Mouse (Mus musculus) hindbrain, embryonic 11.5 days (tissue): ENCODE data around the gene 1700010B08Rik. TPM values are rescaled to one million over a fixed set of nuclear protein-coding genes. Genes with fewer than 3 reads are reported as not detected.

ENCODE experiments used
- ATAC-seq: fragments of 200-750 bp; cut with Nextera tagmentation; 2 replicates; pipeline ENCODE4 v1.8.0; 2017; ENCODE audit warnings: mild to moderate bottlenecking, moderate TSS enrichment, moderate library complexity; ENCODE audit not compliant: low FRiP score
- DNase-seq: peaks from one replicate; pipeline ENCODE4 v3.0.0-alpha.2; 2015; ENCODE audit warnings: low spot score
- H3K27ac ChIP-seq: fragments of 300-500 bp; sonication (generic); 2 replicates; pipeline ENCODE4 v1.5.1; 2014; ENCODE audit warnings: mild to moderate bottlenecking, low read depth, low read length
- H3K27me3 ChIP-seq: fragments of 300-500 bp; sonication (generic); 2 replicates; pipeline ENCODE4 v1.6.1; 2014; ENCODE audit warnings: mild to moderate bottlenecking, low read length, moderate library complexity, mixed read lengths; ENCODE audit not compliant: control insufficient read depth, insufficient read depth
- H3K36me3 ChIP-seq: fragments of 300-500 bp; sonication (generic); 2 replicates; pipeline ENCODE4 v1.6.1; 2014; ENCODE audit warnings: mild to moderate bottlenecking, low read length, moderate library complexity, mixed read lengths; ENCODE audit not compliant: control insufficient read depth, insufficient read depth
- H3K4me1 ChIP-seq: fragments of 300-500 bp; sonication (generic); replicated peaks from 2 replicates; pipeline ENCODE4 v1.6.1; 2014; ENCODE audit warnings: low read length, mixed read lengths; ENCODE audit not compliant: control insufficient read depth, insufficient read depth
- H3K4me2 ChIP-seq: fragments of 300-500 bp; sonication (generic); replicated peaks from 2 replicates; pipeline ENCODE4 v1.6.1; 2014; ENCODE audit warnings: mild to moderate bottlenecking, low read depth, low read length
- H3K4me3 ChIP-seq: fragments of 300-500 bp; sonication (generic); 2 replicates; pipeline ENCODE4 v1.5.1; 2014; ENCODE audit warnings: low read depth, low read length
- H3K9ac ChIP-seq: fragments of 300-500 bp; sonication (generic); 2 replicates; pipeline ENCODE4 v1.6.1; 2014; ENCODE audit warnings: low read depth, low read length
- H3K9me3 ChIP-seq: fragments of 300-500 bp; sonication (generic); 2 replicates; pipeline ENCODE4 v1.6.1; 2016; ENCODE audit warnings: low read length; ENCODE audit not compliant: control insufficient read depth
- WGBS: fragments of 180-500 bp; shearing (Covaris S2); extraction: QIAGEN DNeasy Blood & Tissue Kit; methylation state at CpG from one replicate; pipeline ENCODE4 v1.1.7; 2014; 5-methylcytosine and 5-hydroxymethylcytosine counted together
- polyA plus RNA-seq: library from polyadenylated mRNA; unstranded; fragments of >200 nt; fragmentation: Nextera tagmentation; extraction: Ambion mirVana; gene quantifications from 2 replicates; pipeline ENCODE4 v1.2.1, GENCODE M21; 2014

1700010B08Rik gene
- polyA plus RNA-seq, 1 experiment from 2014 or later, result not detected

GRCm38 (mm10) chr2:173744070-173744815 lies 25.0 kb downstream of the 1700010B08Rik start:
- no peaks in the 10 kb centered on the region for H3K4me1 ChIP-seq
- H3K4me2 ChIP-seq, result no peak overlapping the region
- H3K4me3 ChIP-seq, result no peak overlapping the region
- 89% methylated on average over 7 of the region's 7 CpGs for WGBS
- H3K27ac ChIP-seq, result no peak overlapping the region; the same call in 1 of the 2 replicates
- DNase-seq (no peak), ATAC-seq (no peak)
- no peaks in the 10 kb centered on the region for H3K9me3 ChIP-seq
- H3K27me3 ChIP-seq, result no peaks in the 10 kb centered on the region
- no peaks in the 10 kb centered on the region for H3K36me3 ChIP-seq
- H3K9ac ChIP-seq, result no peak overlapping the region

DNA sequence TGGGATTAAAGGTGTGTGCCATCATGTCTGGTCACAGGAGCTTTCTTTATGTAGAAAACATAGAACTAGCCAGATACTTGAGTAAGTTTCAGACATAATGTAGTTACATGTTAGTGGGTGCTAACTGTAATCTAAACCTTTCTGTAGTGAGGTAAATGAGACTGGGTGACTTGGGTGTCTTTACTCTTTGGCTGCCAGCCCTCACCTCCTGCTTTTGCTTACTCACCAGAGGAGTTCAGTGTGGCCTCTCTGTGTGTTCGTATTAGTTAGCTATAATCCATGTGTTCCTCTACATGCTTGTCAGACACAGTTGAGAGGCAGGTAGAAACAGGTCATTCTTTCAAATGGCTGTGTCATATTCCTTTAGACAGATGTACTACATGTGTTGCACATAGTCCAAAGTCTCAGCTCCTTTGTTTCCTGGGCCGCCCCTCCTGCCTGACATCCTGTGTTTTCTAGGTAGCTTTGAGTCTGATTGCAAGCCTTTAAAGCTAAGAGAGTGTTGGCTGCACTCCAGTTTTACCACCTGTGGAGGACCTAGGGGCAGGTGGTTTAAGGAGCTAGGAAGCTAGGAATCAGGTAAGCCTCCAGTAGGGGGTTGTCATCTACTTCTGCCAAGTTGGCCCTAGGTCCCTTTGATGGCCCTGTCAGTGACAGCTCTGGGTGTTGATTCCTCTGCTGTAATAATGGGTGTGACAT lies 29.9 kb downstream of the 1700010B08Rik start:
- Histone ChIP-seq H3K4me3 (no peak overlapping the region), H3K27ac (no peak overlapping the region), H3K4me2 (no peak overlapping the region), H3K9me3 (no peaks in the 10 kb centered on the region), H3K27me3 (no peaks in the 10 kb centered on the region), H3K4me1 (no peaks in the 10 kb centered on the region), H3K9ac (no peak overlapping the region), H3K36me3 (no peaks in the 10 kb centered on the region)
- ATAC-seq (no peak), DNase-seq (no peak)
- WGBS, result 98% methylated on average over 2 of the region's 2 CpGs

GRCm38 (mm10) chr2:173755433-173756144 lies 36.4 kb downstream of the 1700010B08Rik start:
- Histone ChIP-seq H3K27ac (peak overlapping the region; percentile 65), H3K4me3 (no peak overlapping the region), H3K4me1 (peaks cover 19% of the 10 kb centered on the region), H3K9me3 (no peaks in the 10 kb centered on the region), H3K4me2 (no peak overlapping the region), H3K27me3 (no peaks in the 10 kb centered on the region), H3K9ac (no peak overlapping the region), H3K36me3 (no peaks in the 10 kb centered on the region)
- 49% methylated on average over 8 of the region's 8 CpGs for WGBS
- DNase-seq (peak; percentile 26), ATAC-seq (peak; percentile 70; the same call in 1 of the 2 replicates)

GRCm38 (mm10) chr2:173757624-173758155 lies 38.5 kb downstream of the 1700010B08Rik start:
- ATAC-seq (no peak), DNase-seq (no peak)
- no peak overlapping the region for H3K4me3 ChIP-seq
- H3K27ac ChIP-seq, result no peak overlapping the region
- no peaks in the 10 kb centered on the region for H3K27me3 ChIP-seq
- no peak overlapping the region for H3K4me2 ChIP-seq
- H3K4me1 ChIP-seq, result peaks cover 19% of the 10 kb centered on the region
- WGBS, result 87% methylated on average over 8 of the region's 8 CpGs
- no peaks in the 10 kb centered on the region for H3K36me3 ChIP-seq
- H3K9ac ChIP-seq, result no peak overlapping the region
- no peaks in the 10 kb centered on the region for H3K9me3 ChIP-seq

DNA sequence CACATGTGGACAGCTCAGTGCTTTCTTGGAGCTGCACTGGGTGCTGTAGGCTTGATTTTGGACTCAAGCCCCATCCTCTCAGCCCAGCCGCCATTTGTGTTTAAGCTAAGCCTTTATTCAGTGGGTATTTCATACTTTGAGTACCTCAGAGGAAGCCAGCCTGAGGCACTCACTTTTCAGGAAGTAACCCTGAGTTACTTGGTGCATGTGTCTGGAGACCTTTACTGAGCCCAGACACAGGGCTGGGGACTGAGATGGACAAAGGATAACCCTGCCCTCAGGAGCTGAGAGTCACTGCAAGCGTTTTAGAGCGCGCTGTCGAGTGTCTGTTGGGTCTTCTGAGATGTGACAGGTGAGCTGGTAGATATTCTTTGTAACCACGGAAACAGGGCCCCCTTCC lies 41.4 kb downstream of the 1700010B08Rik start:
- WGBS, result 94% methylated on average over 6 of the region's 6 CpGs
- no peak overlapping the region for H3K27ac ChIP-seq
- H3K36me3 ChIP-seq, result no peaks in the 10 kb centered on the region
- no peaks in the 10 kb centered on the region for H3K9me3 ChIP-seq
- DNase-seq, result no peak
- H3K4me1 ChIP-seq, result peaks cover 22% of the 10 kb centered on the region
- H3K9ac ChIP-seq, result no peak overlapping the region
- H3K27me3 ChIP-seq, result no peaks in the 10 kb centered on the region
- H3K4me3 ChIP-seq, result no peak overlapping the region
- H3K4me2 ChIP-seq, result no peak overlapping the region
- ATAC-seq, result no peak

GRCm38 (mm10) chr2:173764629-173765028 lies 45.4 kb downstream of the 1700010B08Rik start:
- ATAC-seq (peak; percentile 72), DNase-seq (peak; percentile 47)
- peak overlapping the region; percentile 56; the same call in 1 of the 2 replicates for H3K27ac ChIP-seq
- H3K4me2 ChIP-seq, result no peak overlapping the region
- 53% methylated on average over 3 of the region's 3 CpGs for WGBS
- H3K36me3 ChIP-seq, result no peaks in the 10 kb centered on the region
- H3K9ac ChIP-seq, result no peak overlapping the region
- no peaks in the 10 kb centered on the region for H3K27me3 ChIP-seq
- peaks cover 13% of the 10 kb centered on the region; the same call in 1 of the 2 replicates for H3K4me1 ChIP-seq
- H3K4me3 ChIP-seq, result no peak overlapping the region
- no peaks in the 10 kb centered on the region for H3K9me3 ChIP-seq

DNA sequence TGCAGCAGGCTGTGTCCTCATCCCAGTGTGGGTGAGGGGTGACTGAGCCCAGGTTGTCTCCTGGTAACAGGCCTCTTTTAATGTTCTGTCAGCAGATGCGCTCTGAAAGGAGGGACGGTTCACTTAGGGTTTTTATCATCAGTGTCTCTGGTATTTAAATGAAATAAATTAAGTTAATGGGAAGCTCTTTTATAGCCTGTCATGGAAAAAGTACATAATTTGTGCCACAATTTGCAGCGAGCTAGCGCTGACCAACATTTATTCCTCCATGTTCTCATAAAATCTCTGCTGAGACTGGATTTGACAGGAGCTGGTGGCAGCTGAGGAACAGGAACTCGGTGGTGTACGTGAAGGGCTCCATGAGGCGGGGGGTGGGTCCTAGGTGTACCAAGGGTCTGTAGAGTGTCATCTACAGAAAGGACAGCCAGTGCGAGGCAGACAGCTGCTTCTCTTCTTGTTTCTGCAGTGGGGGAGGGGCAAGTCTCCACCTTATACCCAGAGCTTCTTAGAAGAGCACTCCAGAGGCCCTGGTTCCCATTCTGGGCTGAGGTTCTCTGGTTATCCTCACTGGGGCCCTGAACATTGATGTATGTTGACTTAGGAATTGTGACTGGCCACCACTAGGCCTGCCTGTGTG lies 48.9 kb downstream of the 1700010B08Rik start:
- Histone ChIP-seq H3K9ac (no peak overlapping the region), H3K27ac (peak overlapping the region; percentile 19; the same call in 1 of the 2 replicates), H3K4me1 (peaks cover 15% of the 10 kb centered on the region; the same call in 1 of the 2 replicates), H3K9me3 (no peaks in the 10 kb centered on the region), H3K4me2 (no peak overlapping the region), H3K4me3 (no peak overlapping the region), H3K27me3 (no peaks in the 10 kb centered on the region), H3K36me3 (no peaks in the 10 kb centered on the region)
- 81% methylated on average over 8 of the region's 8 CpGs for WGBS
- no peak for DNase-seq
- no peak for ATAC-seq

GRCm38 (mm10) chr2:173769183-173769582 lies 50.0 kb downstream of the 1700010B08Rik start:
- H3K36me3 ChIP-seq, result no peaks in the 10 kb centered on the region
- no peak overlapping the region for H3K27ac ChIP-seq
- peaks cover 12% of the 10 kb centered on the region; the same call in 1 of the 2 replicates for H3K4me1 ChIP-seq
- H3K4me2 ChIP-seq, result no peak overlapping the region
- 70% methylated on average over 10 of the region's 10 CpGs for WGBS
- ATAC-seq (no peak), DNase-seq (no peak)
- no peak overlapping the region for H3K9ac ChIP-seq
- no peak overlapping the region for H3K4me3 ChIP-seq
- H3K9me3 ChIP-seq, result no peaks in the 10 kb centered on the region
- no peaks in the 10 kb centered on the region for H3K27me3 ChIP-seq
